Mouse (Mus musculus) hindbrain, embryonic 10.5 days (tissue): Measurements from ENCODE around the gene Bicd2. TPM values are rescaled to one million over a fixed set of nuclear protein-coding genes. Genes with fewer than 3 reads are reported as not detected.
"Not testable (repeated sequence)": the region's sequence is repeated elsewhere in the genome, so short reads cannot be mapped to it uniquely, and the experiment has no call there.

Experiments used
- DNase-seq: peaks from one replicate; pipeline ENCODE4 v3.0.0-alpha.2; 2017; ENCODE audit warnings: low spot score
- H3K27ac ChIP-seq: fragments of 300-500 bp; sonication (generic); 2 replicates; pipeline ENCODE4 v1.5.1; 2016; ENCODE audit warnings: mild to moderate bottlenecking, moderate library complexity
- H3K27me3 ChIP-seq: fragments of 300-500 bp; sonication (generic); 2 replicates; pipeline ENCODE4 v1.6.1; 2016; ENCODE audit warnings: mild to moderate bottlenecking; ENCODE audit not compliant: poor library complexity, insufficient read depth, severe bottlenecking
- H3K36me3 ChIP-seq: fragments of 300-500 bp; sonication (generic); 2 replicates; pipeline ENCODE4 v1.6.1; 2016; ENCODE audit warnings: mild to moderate bottlenecking, moderate library complexity
- H3K4me1 ChIP-seq: fragments of 300-500 bp; sonication (generic); replicated peaks from 2 replicates; pipeline ENCODE4 v1.6.1; 2016; ENCODE audit warnings: mild to moderate bottlenecking
- H3K4me3 ChIP-seq: fragments of 300-500 bp; sonication (generic); 2 replicates; pipeline ENCODE4 v1.5.1; 2016; ENCODE audit warnings: mild to moderate bottlenecking, moderate library complexity
- H3K9me3 ChIP-seq: fragments of 300-500 bp; sonication (generic); 2 replicates; pipeline ENCODE4 v1.6.1; 2016; ENCODE audit warnings: mild to moderate bottlenecking, moderate library complexity
- WGBS: fragments of 180-500 bp; shearing (Covaris S2); methylation state at CpG from one replicate; pipeline ENCODE4 v1.1.7; 2016; 5-methylcytosine and 5-hydroxymethylcytosine counted together
- polyA plus RNA-seq: library from polyadenylated mRNA; unstranded; fragments of >200 nt; fragmentation: Nextera tagmentation; extraction: Ambion mirVana; gene quantifications from 2 replicates; pipeline ENCODE4 v1.2.1, GENCODE M21; 2016

Gene Bicd2
- polyA plus RNA-seq, 1 experiment from 2014 or later, result 31.8 TPM

GRCm38 (mm10) chr13:49353991-49354507 lies 12.7 kb downstream of the Bicd2 start:
- peak overlapping the region; percentile 63 for H3K27ac ChIP-seq
- H3K36me3 ChIP-seq, result peaks cover 29% of the 10 kb centered on the region
- H3K4me3 ChIP-seq, result no peak overlapping the region
- peaks cover 36% of the 10 kb centered on the region for H3K4me1 ChIP-seq
- WGBS, result 81% methylated on average over 5 of the region's 5 CpGs
- no peaks in the 10 kb centered on the region for H3K27me3 ChIP-seq
- no peaks in the 10 kb centered on the region for H3K9me3 ChIP-seq
- no peak for DNase-seq

GRCm38 (mm10) chr13:49355461-49356061 lies 14.2 kb downstream of the Bicd2 start:
- 88% methylated on average over 11 of the region's 11 CpGs for WGBS
- Histone ChIP-seq H3K27ac (0 out of 2 replicates have a peak overlapping the region, but pooled peaks have one; percentile 23), H3K4me3 (no peak overlapping the region), H3K9me3 (no peaks in the 10 kb centered on the region), H3K27me3 (no peaks in the 10 kb centered on the region), H3K36me3 (peaks cover 29% of the 10 kb centered on the region), H3K4me1 (peaks cover 36% of the 10 kb centered on the region)
- no peak for DNase-seq

- peaks cover 41% of the 10 kb centered on the region for H3K4me1 ChIP-seq
- no peak overlapping the region for H3K4me3 ChIP-seq
- DNase-seq, result no peak
- no peak overlapping the region for H3K27ac ChIP-seq
- H3K9me3 ChIP-seq, result no peaks in the 10 kb centered on the region
- peaks cover 29% of the 10 kb centered on the region for H3K36me3 ChIP-seq
- WGBS, result 84% methylated on average over 7 of the region's 7 CpGs
- H3K27me3 ChIP-seq, result no peaks in the 10 kb centered on the region
Measured at GRCm38 (mm10) chr13:49356090-49356489, 14.7 kb downstream of the Bicd2 start.

- H3K4me3 ChIP-seq, result no peak overlapping the region
- WGBS, result 96% methylated on average over 8 of the region's 8 CpGs
- H3K27me3 ChIP-seq, result no peaks in the 10 kb centered on the region
- no peak overlapping the region for H3K27ac ChIP-seq
- DNase-seq, result no peak
- H3K4me1 ChIP-seq, result peaks cover 42% of the 10 kb centered on the region
- peaks cover 29% of the 10 kb centered on the region for H3K36me3 ChIP-seq
- no peaks in the 10 kb centered on the region for H3K9me3 ChIP-seq
Measured at GRCm38 (mm10) chr13:49357367-49358026, 16.1 kb downstream of the Bicd2 start.

- Histone ChIP-seq H3K4me1 (peaks cover 38% of the 10 kb centered on the region), H3K36me3 (peaks cover 29% of the 10 kb centered on the region), H3K4me3 (no peak overlapping the region), H3K9me3 (no peaks in the 10 kb centered on the region), H3K27ac (no peak overlapping the region), H3K27me3 (no peaks in the 10 kb centered on the region)
- 90% methylated on average over 3 of the region's 3 CpGs for WGBS
- DNase-seq, result no peak
Measured at GRCm38 (mm10) chr13:49358184-49358583, 16.8 kb downstream of the Bicd2 start.

- Histone ChIP-seq H3K4me3 (no peak overlapping the region), H3K27ac (no peak overlapping the region), H3K36me3 (peaks cover 28% of the 10 kb centered on the region), H3K4me1 (peaks cover 21% of the 10 kb centered on the region), H3K27me3 (no peaks in the 10 kb centered on the region), H3K9me3 (no peaks in the 10 kb centered on the region)
- WGBS, result 46% methylated on average over 3 of the region's 3 CpGs
- no peak for DNase-seq
Measured at GRCm38 (mm10) chr13:49360906-49361406, 19.6 kb downstream of the Bicd2 start.

- WGBS, result 79% methylated on average over 7 of the region's 7 CpGs
- Histone ChIP-seq H3K36me3 (peaks cover 14% of the 10 kb centered on the region), H3K4me3 (no peak overlapping the region), H3K27ac (peak overlapping the region; percentile 60; the same call in 1 of the 2 replicates), H3K4me1 (peaks cover 23% of the 10 kb centered on the region), H3K9me3 (no peaks in the 10 kb centered on the region), H3K27me3 (no peaks in the 10 kb centered on the region)
- DNase-seq, result no peak
Measured at GRCm38 (mm10) chr13:49362364-49362763, 21.0 kb downstream of the Bicd2 start.

- peaks cover 24% of the 10 kb centered on the region for H3K4me1 ChIP-seq
- 95% methylated on average over 2 of the region's 2 CpGs for WGBS
- H3K36me3 ChIP-seq, result peaks cover 10% of the 10 kb centered on the region
- H3K4me3 ChIP-seq, result no peak overlapping the region
- H3K27ac ChIP-seq, result 0 out of 2 replicates have a peak overlapping the region, but pooled peaks have one; percentile 35
- no peaks in the 10 kb centered on the region for H3K27me3 ChIP-seq
- no peak for DNase-seq
- H3K9me3 ChIP-seq, result no peaks in the 10 kb centered on the region
Measured at GRCm38 (mm10) chr13:49362804-49363203, 21.4 kb downstream of the Bicd2 start.

- no peak for DNase-seq
- no peak overlapping the region for H3K27ac ChIP-seq
- no peak overlapping the region for H3K4me3 ChIP-seq
- peaks cover 30% of the 10 kb centered on the region for H3K4me1 ChIP-seq
- H3K27me3 ChIP-seq, result no peaks in the 10 kb centered on the region
- H3K9me3 ChIP-seq, result no peaks in the 10 kb centered on the region
- H3K36me3 ChIP-seq, result peaks cover 9% of the 10 kb centered on the region
- WGBS, result 91% methylated on average over 2 of the region's 2 CpGs
Measured at GRCm38 (mm10) chr13:49364716-49365115, 23.3 kb downstream of the Bicd2 start.

GRCm38 (mm10) chr13:49367657-49368440 lies 26.5 kb downstream of the Bicd2 start:
- H3K4me3 ChIP-seq, result no peak overlapping the region
- no peak overlapping the region for H3K27ac ChIP-seq
- no peaks in the 10 kb centered on the region for H3K27me3 ChIP-seq
- peaks cover 36% of the 10 kb centered on the region for H3K4me1 ChIP-seq
- peaks cover 40% of the 10 kb centered on the region for H3K36me3 ChIP-seq
- no peak for DNase-seq
- H3K9me3 ChIP-seq, result no peaks in the 10 kb centered on the region
- WGBS, result 90% methylated on average over 4 of the region's 4 CpGs

GRCm38 (mm10) chr13:49369404-49369803 lies 28.0 kb downstream of the Bicd2 start:
- peaks cover 42% of the 10 kb centered on the region for H3K4me1 ChIP-seq
- no peak for DNase-seq
- H3K27ac ChIP-seq, result no peak overlapping the region
- no peaks in the 10 kb centered on the region for H3K9me3 ChIP-seq
- 92% methylated on average over 10 of the region's 10 CpGs for WGBS
- H3K36me3 ChIP-seq, result peaks cover 51% of the 10 kb centered on the region
- no peak overlapping the region for H3K4me3 ChIP-seq
- no peaks in the 10 kb centered on the region for H3K27me3 ChIP-seq

- H3K4me3 ChIP-seq, H3K9me3 ChIP-seq, H3K27me3 ChIP-seq, DNase-seq: not testable (repeated sequence)
- Histone ChIP-seq H3K36me3 (peaks cover 59% of the 10 kb centered on the region), H3K4me1 (peaks cover 50% of the 10 kb centered on the region), H3K27ac (peak overlapping the region; percentile 18; the same call in 1 of the 2 replicates)
- WGBS, result 91% methylated on average over 6 of the region's 6 CpGs
Measured at GRCm38 (mm10) chr13:49370216-49370615, 28.8 kb downstream of the Bicd2 start.
